Mouse (Mus musculus) liver, postnatal 0 days (tissue): ENCODE measurements around the gene Hist2h3b.

ENCODE experiments used
- CTCF ChIP-seq: sonication (generic); IDR thresholded peaks from 2 replicates; pipeline ENCODE4 v1.5.1; 2016; ENCODE audit warnings: antibody characterized with exemption, low read depth
- EP300 ChIP-seq: IDR thresholded peaks from 2 replicates; pipeline ENCODE4 v1.6.1; 2016; ENCODE audit warnings: antibody characterized with exemption, low read depth, mild to moderate bottlenecking

DNA sequence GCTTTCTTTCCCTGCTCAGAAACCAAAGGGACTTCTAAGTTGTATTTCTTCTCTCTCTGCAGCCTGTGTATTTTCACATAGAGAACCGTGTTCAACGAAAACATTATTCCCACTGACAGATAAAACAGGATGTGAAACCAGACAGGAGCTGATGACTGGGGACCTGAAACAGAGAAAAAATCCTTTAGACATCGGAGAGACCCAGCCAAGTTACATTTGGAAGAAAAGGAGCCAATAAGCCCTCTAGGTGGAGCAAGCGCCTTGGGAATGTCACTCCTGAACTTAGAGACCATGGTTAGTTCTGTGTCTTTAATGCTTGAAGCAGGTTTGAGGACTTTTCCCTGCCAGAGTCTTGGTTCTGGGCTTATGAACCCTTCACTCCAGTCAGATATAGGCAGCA is 16.0 kb downstream of the Hist2h3b start:
- TF ChIP-seq EP300 (no peak), CTCF (peak; percentile 62)
